Mouse (Mus musculus) retina, postnatal 1 day (tissue): Measurements from ENCODE around the gene Kctd18.
A peak's percentile ranks its signal among the peaks of the same experiment; 100 is the strongest.
"Not testable (repeated sequence)": the region's sequence is repeated elsewhere in the genome, so short reads cannot be mapped to it uniquely, and the experiment has no call there.

Experiments
- DNase-seq: peaks from one replicate; pipeline ENCODE4 v3.0.0-alpha.2; 2012

Kctd18 gene

GRCm38 (mm10) chr1:58018856-58019255 lies at the start of gene Kctd18:
TSS of gene Kctd18 (minus strand) at chr1:58018956.
- DNase-seq: no peak

DNA sequence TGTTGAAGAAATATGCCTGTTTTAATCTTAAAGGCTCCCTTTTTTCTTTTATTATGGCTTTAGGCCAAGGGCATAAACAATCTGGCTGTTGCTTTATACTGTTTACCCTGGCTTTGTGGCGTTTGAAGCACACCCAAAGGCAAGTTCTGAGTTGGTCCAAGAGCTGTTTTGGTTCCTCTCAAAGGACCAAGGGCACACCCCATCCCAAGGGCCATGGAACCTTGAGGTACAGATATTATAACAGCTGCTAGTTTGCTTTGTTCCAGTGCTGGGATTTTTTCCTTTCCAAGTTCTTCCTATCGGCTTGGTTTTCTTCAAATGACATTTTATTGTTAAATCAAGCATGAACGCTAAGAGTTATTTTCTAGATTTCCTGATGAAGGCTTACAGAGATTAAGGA lies 46.9 kb upstream of the Kctd18 start:
- DNase-seq: no peak

DNA sequence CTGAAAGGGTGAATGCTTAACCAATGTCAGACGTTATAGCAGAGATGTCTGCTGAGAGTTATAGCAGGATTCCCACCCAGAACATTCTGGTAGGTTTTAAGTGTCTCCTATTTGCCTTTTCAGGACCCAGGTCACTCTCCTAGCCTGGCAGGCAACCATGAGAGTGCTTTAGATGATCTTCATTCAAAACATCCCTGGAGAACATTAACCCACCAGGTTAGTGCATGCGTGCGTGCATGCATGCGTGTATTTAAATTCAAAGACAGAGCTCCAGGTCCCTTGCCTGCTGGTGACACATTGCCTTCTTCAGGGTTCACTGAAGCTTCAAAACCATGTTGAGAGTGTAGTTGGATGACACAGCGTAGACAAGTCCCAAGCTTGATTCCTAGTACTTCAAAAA lies 46.4 kb upstream of the Kctd18 start:
- no peak for DNase-seq

GRCm38 (mm10) chr1:58062131-58062530 lies 43.4 kb upstream of the Kctd18 start:
- DNase-seq: no peak

- no peak for DNase-seq
These were observed 40.1 kb upstream of the Kctd18 start for GRCm38 (mm10) chr1:58058846-58059245.

GRCm38 (mm10) chr1:58056939-58057338 lies 38.2 kb upstream of the Kctd18 start:
- no peak for DNase-seq

DNA sequence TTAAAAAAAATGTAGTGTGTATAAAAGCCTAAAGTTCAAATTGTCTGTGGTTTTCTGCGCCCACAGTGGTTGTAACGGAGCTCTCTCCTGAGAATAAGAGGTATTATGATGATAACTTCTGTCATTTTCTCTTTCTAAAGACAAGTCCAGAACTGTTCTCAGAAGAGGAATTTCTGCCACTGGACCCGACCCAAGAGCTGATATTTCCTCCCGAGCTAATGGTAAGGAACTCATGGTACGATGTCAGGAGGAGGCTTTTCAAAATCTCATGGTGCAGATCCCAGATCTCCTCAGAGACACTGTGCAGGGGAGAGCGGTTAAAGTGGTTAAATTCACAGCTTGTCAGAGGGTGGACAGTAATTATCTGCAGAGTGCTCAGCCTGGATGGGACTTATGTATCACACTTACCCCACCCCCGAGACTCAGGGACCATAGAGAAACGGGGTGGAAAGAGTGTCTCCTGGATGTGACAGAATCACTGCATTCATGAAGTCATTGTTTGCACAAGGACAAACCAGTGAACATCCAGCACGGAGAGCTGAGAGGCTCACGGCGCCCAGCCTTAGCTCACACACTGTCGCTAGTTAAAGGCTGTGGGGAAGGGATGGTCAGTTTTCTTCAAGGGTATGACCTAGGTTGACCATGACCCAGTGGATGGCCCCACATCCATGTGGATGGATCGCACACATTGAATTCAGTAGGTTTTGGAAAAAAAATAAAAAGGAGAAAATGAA lies 37.5 kb upstream of the Kctd18 start:
- no peak for DNase-seq

- no peak for DNase-seq
These were observed 36.8 kb upstream of the Kctd18 start for GRCm38 (mm10) chr1:58055598-58055997.

- DNase-seq: no peak
These were observed 30.4 kb upstream of the Kctd18 start for GRCm38 (mm10) chr1:58049126-58049525.

DNA sequence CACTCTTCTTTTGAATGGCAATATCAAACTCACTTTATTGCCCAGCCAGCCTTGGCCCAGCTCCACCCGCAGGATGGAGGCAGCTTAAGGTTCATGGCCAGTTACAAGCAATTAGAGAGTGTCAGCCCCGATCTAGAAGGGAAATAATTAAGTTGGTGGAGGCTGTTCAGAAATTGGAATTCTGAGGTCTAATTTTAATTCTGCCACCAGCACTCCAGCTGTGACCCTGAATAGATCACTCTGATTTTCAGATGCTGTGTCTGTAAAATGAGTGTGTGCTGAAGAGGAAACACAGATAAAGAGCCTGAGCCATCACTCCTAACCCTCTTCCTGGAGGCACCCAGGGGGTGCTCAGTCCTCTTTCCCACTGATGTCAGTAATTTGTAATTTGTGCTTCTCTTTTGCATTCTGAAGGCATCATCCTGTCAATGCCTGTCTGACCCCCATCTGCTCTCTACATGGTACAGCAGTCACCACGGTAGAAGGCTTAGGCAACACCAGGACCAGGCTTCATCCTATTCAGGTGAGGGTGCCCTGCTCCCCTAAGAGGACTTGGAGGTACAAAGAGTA lies 28.1 kb upstream of the Kctd18 start:
- DNase-seq: no peak

DNA sequence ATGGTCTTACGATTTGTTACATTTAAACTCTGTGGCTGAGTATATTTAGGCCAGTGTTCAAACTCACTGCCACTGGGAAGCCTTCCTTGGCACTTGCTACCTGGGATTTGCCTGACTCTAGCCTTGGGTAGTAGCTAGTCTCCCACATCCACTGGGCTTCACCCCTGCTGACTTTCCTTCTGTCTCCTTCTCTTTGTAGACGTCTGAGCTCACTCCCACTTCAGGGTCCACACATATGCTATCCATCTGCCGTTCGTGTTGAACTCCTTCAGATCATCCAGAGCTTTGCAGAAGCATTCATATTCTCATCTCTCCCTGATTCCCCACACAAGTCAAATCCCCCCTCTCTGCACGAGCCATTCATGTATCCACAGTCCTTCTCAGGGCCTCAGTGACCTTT lies 26.8 kb upstream of the Kctd18 start:
- DNase-seq: no peak

GRCm38 (mm10) chr1:58045076-58045475 lies 26.3 kb upstream of the Kctd18 start:
- no peak for DNase-seq

DNA sequence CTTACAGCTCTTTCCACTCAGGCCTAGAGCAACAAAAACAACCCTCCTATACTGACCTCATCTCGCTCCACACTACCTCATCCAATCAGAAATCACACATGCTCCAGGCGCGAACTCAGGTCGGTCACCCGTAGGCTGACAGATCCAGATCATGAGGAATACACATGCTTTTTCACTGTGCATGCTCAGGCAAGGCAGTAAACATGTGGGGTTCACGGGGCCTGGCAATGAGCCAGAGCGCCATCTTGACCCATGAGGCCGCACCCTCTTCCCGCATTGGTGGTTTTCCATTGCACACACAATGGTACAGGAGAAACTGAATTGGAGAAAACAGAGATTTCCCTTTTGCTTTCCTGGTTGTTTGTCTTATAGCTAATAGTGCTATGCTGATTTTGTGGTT lies 18.6 kb upstream of the Kctd18 start:
- not testable (repeated sequence) for DNase-seq

DNA sequence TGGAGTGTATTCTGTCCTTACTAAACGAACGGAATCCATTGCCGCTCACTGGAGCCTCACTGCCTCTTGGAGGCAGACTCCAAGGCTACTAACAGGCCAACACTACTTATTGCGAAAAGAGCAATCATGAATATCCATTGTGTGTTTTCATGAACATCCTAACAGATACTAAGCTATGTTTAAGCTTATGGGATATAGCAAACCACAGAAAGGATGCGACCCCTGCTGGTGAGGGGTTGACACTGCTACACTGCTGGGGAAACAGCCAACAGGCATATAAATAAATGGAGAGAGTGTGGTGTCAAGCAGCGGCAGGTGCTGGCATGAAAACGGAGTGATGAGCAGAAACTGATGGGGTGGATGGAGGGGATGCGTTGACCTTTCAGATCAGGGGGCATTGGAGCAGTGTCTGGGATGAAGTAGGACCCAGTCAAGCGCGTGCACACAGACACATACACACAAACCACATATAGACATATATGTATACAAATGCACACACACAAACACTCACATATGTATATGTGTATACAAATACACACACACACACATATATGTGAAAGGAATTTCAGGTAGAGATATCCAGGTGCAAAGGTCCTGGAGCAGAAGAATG lies 12.5 kb upstream of the Kctd18 start:
- peak; percentile 81 for DNase-seq

- peak; percentile 32 for DNase-seq
These were observed 11.6 kb upstream of the Kctd18 start for GRCm38 (mm10) chr1:58030156-58030871.

- DNase-seq: peak; percentile 28
These were observed 10.9 kb upstream of the Kctd18 start, which contains the start of gene Aox1 for GRCm38 (mm10) chr1:58029636-58030117. TSS of gene Aox1 (plus strand) at chr1:58029931.

DNA sequence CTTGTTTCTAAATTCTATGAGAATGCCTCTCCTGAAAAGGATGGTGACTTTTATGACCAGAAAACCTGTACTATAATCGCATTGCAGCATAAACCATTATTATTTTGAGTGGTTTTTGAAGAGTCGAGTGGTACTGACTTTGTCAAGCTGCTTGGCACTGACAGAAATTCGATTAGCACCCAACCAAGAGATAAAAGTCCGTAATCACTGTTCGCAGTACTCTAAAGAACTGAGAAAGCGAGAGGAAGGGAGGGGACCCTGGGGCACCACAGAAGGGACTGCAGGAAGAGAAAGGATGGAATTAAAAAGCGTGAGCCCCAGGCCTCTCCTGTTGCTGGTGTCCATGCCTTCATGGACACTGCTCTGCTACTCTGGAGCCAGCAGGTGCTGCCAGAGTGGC lies 9.0 kb upstream of the Kctd18 start:
- no peak for DNase-seq

GRCm38 (mm10) chr1:58006388-58006787 lies 12.4 kb downstream of the Kctd18 start:
- DNase-seq: not testable (repeated sequence)

DNA sequence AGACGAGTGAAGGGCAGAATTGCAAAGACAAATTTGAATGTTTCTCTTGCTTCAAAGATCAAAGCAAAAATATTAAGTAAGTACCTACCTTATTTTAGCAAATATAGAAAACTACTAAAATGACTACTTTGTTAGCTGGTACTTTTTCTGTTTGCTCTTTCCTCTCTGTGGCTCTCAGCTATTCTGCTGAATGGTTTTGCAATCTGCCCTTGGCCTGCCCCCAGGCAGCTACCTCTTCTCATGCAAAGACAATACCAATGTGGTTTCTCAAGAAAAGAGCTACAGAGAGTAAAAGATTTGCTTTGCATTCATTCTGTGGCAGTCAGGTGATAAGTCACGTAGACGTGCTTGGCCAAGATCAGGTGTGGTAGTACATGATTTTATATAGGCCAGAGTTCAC lies 20.6 kb downstream of the Kctd18 start:
- DNase-seq: no peak

GRCm38 (mm10) chr1:57996133-57996615 lies 22.6 kb downstream of the Kctd18 start:
- DNase-seq: no peak

- DNase-seq: peak; percentile 97
These were observed 23.2 kb downstream of the Kctd18 start, which contains the start of gene Sgo2a for GRCm38 (mm10) chr1:57995432-57996132. TSS of gene Sgo2a (plus strand) at chr1:57995971.

GRCm38 (mm10) chr1:57991277-57991676 lies 27.5 kb downstream of the Kctd18 start:
- DNase-seq: no peak
